Comparison of ENCODE assay signal across 8 mouse cellular contexts in the genomic region with DNA sequence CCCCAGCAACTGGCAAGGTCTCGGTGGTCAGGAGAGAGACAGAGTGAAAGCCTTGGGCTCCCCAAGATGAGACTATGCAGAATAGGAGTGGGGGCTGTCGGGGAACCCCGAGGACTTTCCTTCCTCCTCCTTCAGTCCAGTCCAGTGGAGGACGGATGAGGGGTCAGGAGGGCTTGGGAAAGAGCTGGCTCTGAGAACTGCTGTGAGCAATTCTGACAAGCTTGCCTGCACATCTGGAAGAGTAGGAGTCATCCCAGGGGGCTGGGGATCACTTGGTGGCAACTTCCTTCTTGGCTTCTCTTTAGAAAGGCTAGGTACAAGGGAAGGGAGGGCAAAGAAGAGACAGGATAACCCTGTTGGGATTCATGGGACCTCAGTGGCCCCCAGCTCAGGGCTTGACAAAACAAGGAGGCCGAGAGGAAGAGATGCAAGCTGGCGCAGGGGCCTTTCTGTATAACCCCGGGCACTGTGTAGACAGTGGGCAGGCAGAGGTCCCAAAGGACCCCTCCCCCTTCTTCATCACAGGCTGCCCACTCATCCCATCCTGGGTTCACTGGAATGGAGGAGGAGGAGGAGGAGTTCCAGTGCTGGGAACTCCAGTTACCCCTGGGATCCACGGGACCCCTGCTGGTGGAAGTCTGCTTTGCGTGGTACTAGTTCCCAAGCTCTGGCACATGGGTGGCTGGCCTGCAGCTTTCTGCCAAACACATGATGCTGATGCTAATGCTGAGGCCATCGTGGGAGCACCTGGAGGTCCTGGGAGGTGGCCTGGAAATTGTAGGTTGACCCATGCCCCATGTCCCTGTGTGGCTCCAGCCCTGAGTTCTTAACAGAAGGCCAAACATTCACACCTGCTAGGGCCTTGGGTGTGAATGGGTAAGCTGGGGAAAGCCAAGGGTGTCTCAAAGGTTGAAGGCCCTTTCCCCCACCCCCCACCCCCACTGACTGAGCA. TPM values are rescaled to one million over a fixed set of nuclear protein-coding genes. Genes with fewer than 3 reads are reported as not detected.
DNase-seq lines count a peak whose midpoint lies in the region; ATAC-seq and TF ChIP-seq lines count a peak whose summit lies in the region.

No protein-coding gene starts in this region.

- no peaks in the 10 kb centered on the region for H3K9me3 ChIP-seq in forebrain, postnatal 0 days (ENCODE audit: low read length)
- H3K9me3 ChIP-seq in forebrain, embryonic 16.5 days (ENCODE audit: control insufficient read depth, low read length), result no peaks in the 10 kb centered on the region
- H3K9me3 ChIP-seq in midbrain, postnatal 0 days (ENCODE audit: low read length), result no peaks in the 10 kb centered on the region
- no peaks in the 10 kb centered on the region for H3K9me3 ChIP-seq in midbrain, embryonic 14.5 days (ENCODE audit: control insufficient read depth, low read length)

- peaks cover 69% of the 10 kb centered on the region for H3K36me3 ChIP-seq in forebrain, postnatal 0 days (ENCODE audit: insufficient read depth)
- peaks cover 9% of the 10 kb centered on the region; the same call in 1 of the 2 replicates for H3K36me3 ChIP-seq in forebrain, embryonic 16.5 days (ENCODE audit: control insufficient read depth, insufficient read depth)
- H3K36me3 ChIP-seq in midbrain, postnatal 0 days (ENCODE audit: insufficient read depth, low read length), result peaks cover 43% of the 10 kb centered on the region
- H3K36me3 ChIP-seq in midbrain, embryonic 14.5 days (ENCODE audit: control insufficient read depth, insufficient read depth, low read length), result peaks cover 68% of the 10 kb centered on the region

- no peak overlapping the region for H3K4me3 ChIP-seq in forebrain, postnatal 0 days (ENCODE audit: low read depth, low read length)
- no peak overlapping the region for H3K4me3 ChIP-seq in forebrain, embryonic 16.5 days (replicated peaks; ENCODE audit: low read length)
- no peak overlapping the region for H3K4me3 ChIP-seq in midbrain, postnatal 0 days (ENCODE audit: low read depth, low read length)
- no peak overlapping the region for H3K4me3 ChIP-seq in midbrain, embryonic 14.5 days (replicated peaks; ENCODE audit: low read depth, low read length)

- no peak overlapping the region for H3K4me2 ChIP-seq in forebrain, postnatal 0 days (ENCODE audit: low read depth)
- no peak overlapping the region for H3K4me2 ChIP-seq in forebrain, embryonic 16.5 days (ENCODE audit: low read length)
- no peak overlapping the region for H3K4me2 ChIP-seq in midbrain, postnatal 0 days (ENCODE audit: low read depth, low read length, poor library complexity, severe bottlenecking)
- H3K4me2 ChIP-seq in midbrain, embryonic 14.5 days (ENCODE audit: low read length), result no peak overlapping the region

- no peak overlapping the region for H3K27ac ChIP-seq in forebrain, postnatal 0 days (ENCODE audit: low read depth, low read length)
- no peak overlapping the region for H3K27ac ChIP-seq in forebrain, embryonic 16.5 days (ENCODE audit: low read length)
- H3K27ac ChIP-seq in midbrain, postnatal 0 days (ENCODE audit: low read depth, low read length), result no peak overlapping the region
- H3K27ac ChIP-seq in midbrain, embryonic 14.5 days (replicated peaks; ENCODE audit: low read depth, low read length), result no peak overlapping the region

- DNase-seq in forebrain, postnatal 0 days, result no peak
- no peak for DNase-seq in midbrain, postnatal 0 days (ENCODE audit: low spot score)
- no peak for DNase-seq in midbrain, embryonic 14.5 days
- DNase-seq in lung, postnatal 4 days, result peak; percentile 44 to 57
- no peak for DNase-seq in layer of hippocampus, adult 8-10 months (ENCODE audit: low spot score in 2 of 2)

- no peak overlapping the region for H3K9ac ChIP-seq in forebrain, postnatal 0 days
- no peak overlapping the region for H3K9ac ChIP-seq in forebrain, embryonic 16.5 days (replicated peaks; ENCODE audit: low read depth, low read length)
- no peak overlapping the region for H3K9ac ChIP-seq in midbrain, postnatal 0 days (replicated peaks; ENCODE audit: low read length, poor library complexity, severe bottlenecking)
- no peak overlapping the region for H3K9ac ChIP-seq in midbrain, embryonic 14.5 days (replicated peaks; ENCODE audit: low read length)

- H3K4me1 ChIP-seq in forebrain, postnatal 0 days (ENCODE audit: insufficient read depth), result no peaks in the 10 kb centered on the region
- no peaks in the 10 kb centered on the region for H3K4me1 ChIP-seq in forebrain, embryonic 16.5 days (replicated peaks; ENCODE audit: control insufficient read depth, insufficient read depth, low read length)
- no peaks in the 10 kb centered on the region for H3K4me1 ChIP-seq in midbrain, postnatal 0 days (ENCODE audit: insufficient read depth, low read length)
- no peaks in the 10 kb centered on the region for H3K4me1 ChIP-seq in midbrain, embryonic 14.5 days (ENCODE audit: control insufficient read depth, insufficient read depth, low read length)

- WGBS in forebrain, postnatal 0 days, result 78% methylated on average over 10 of the region's 10 CpGs
- 81% methylated on average over 10 of the region's 10 CpGs for WGBS in forebrain, embryonic 16.5 days
- WGBS in midbrain, postnatal 0 days, result 82% methylated on average over 10 of the region's 10 CpGs
- 86% methylated on average over 10 of the region's 10 CpGs for WGBS in midbrain, embryonic 14.5 days

- TF ChIP-seq CTCF in forebrain, postnatal 0 days (IDR thresholded peaks at IDR 0.05; ENCODE audit: low read depth), result peak; percentile 47
- TF ChIP-seq CTCF in midbrain, postnatal 0 days (IDR thresholded peaks at IDR 0.05), result peak; percentile 41

- no peaks in the 10 kb centered on the region for H3K27me3 ChIP-seq in forebrain, postnatal 0 days (ENCODE audit: insufficient read depth, low read length)
- no peaks in the 10 kb centered on the region for H3K27me3 ChIP-seq in forebrain, embryonic 16.5 days (replicated peaks; ENCODE audit: control insufficient read depth, insufficient read depth, low read length)
- H3K27me3 ChIP-seq in midbrain, postnatal 0 days (ENCODE audit: insufficient read depth, low read length), result no peaks in the 10 kb centered on the region
- H3K27me3 ChIP-seq in midbrain, embryonic 14.5 days (ENCODE audit: control insufficient read depth, insufficient read depth, low read length), result no peaks in the 10 kb centered on the region

- ATAC-seq in forebrain, postnatal 0 days, result no peak
- no peak for ATAC-seq in forebrain, embryonic 16.5 days
- ATAC-seq in midbrain, postnatal 0 days (ENCODE audit: low FRiP score), result 0 out of 2 replicates have a peak, but pooled peaks have one; percentile 21
- no peak for ATAC-seq in midbrain, embryonic 14.5 days (ENCODE audit: low FRiP score, low TSS enrichment)
- 0 out of 2 replicates have a peak, but pooled peaks have one; percentile 27 for ATAC-seq in common myeloid progenitor, adult 5-6 weeks (replicated peaks; ENCODE audit: low read depth, poor library complexity, severe bottlenecking)
- ATAC-seq in cerebellum, adult (ENCODE audit: insufficient number of reproducible peaks, low FRiP score, low TSS enrichment), result no peak

RNA-seq across cellular contexts. Expression of a gene that starts 8.0 kb away (rescaled TPM):
- total RNA-seq in forebrain, postnatal 0 days (2014; rRNA removed), result 35.8 and 36.5 TPM in 2 replicates
- 200 and 227 TPM in 2 replicates for polyA plus RNA-seq in forebrain, postnatal 0 days (2015; fragmentation: Nextera tagmentation; extraction: Ambion mirVana)
- 222 and 237 TPM in 2 replicates for polyA plus RNA-seq in forebrain, embryonic 16.5 days (2015; fragmentation: Nextera tagmentation; extraction: Ambion mirVana)
- total RNA-seq in midbrain, postnatal 0 days (2014; rRNA removed), result 39.6 and 39.9 TPM in 2 replicates
- 182 and 194 TPM in 2 replicates for polyA plus RNA-seq in midbrain, postnatal 0 days (2015; fragmentation: Nextera tagmentation; extraction: Ambion mirVana)
- polyA plus RNA-seq in midbrain, embryonic 14.5 days (2014; fragmentation: Nextera tagmentation; extraction: Ambion mirVana), result 219 and 234 TPM in 2 replicates
- 47.2 and 65.4 TPM in 2 replicates for total RNA-seq in common myeloid progenitor, adult 5-6 weeks (2017)
- total RNA-seq in layer of hippocampus, adult 8-10 months (2022), result 100 to 1,000 TPM; 119 to 130 (median 128) TPM

RNA-seq across cellular contexts. Expression of a gene that starts 35.7 kb away (rescaled TPM):
- 24.5 and 26.9 TPM in 2 replicates for total RNA-seq in forebrain, postnatal 0 days (2014; rRNA removed)
- polyA plus RNA-seq in forebrain, postnatal 0 days (2015; fragmentation: Nextera tagmentation; extraction: Ambion mirVana), result 9.4 and 10.6 TPM in 2 replicates
- 16.8 and 17.3 TPM in 2 replicates for polyA plus RNA-seq in forebrain, embryonic 16.5 days (2015; fragmentation: Nextera tagmentation; extraction: Ambion mirVana)
- 23.9 and 31.0 TPM in 2 replicates for total RNA-seq in midbrain, postnatal 0 days (2014; rRNA removed)
- polyA plus RNA-seq in midbrain, postnatal 0 days (2015; fragmentation: Nextera tagmentation; extraction: Ambion mirVana), result 10.3 and 11.2 TPM in 2 replicates
- 9.2 and 9.4 TPM in 2 replicates for polyA plus RNA-seq in midbrain, embryonic 14.5 days (2014; fragmentation: Nextera tagmentation; extraction: Ambion mirVana)
- total RNA-seq in common myeloid progenitor, adult 5-6 weeks (2017), result 21.6 TPM in 2 replicates
- 10 to 100 TPM in 3 of 4 experiments, 1 to 10 TPM in 1; 9.5 to 14.0 (median 13.1) TPM for total RNA-seq in layer of hippocampus, adult 8-10 months (2022)

RNA-seq across cellular contexts. Expression of a gene that starts 49.8 kb away (rescaled TPM):
- total RNA-seq in forebrain, postnatal 0 days (2014; rRNA removed), result 165 and 167 TPM in 2 replicates
- polyA plus RNA-seq in forebrain, postnatal 0 days (2015; fragmentation: Nextera tagmentation; extraction: Ambion mirVana), result 130 and 165 TPM in 2 replicates
- 180 and 207 TPM in 2 replicates for polyA plus RNA-seq in forebrain, embryonic 16.5 days (2015; fragmentation: Nextera tagmentation; extraction: Ambion mirVana)
- total RNA-seq in midbrain, postnatal 0 days (2014; rRNA removed), result 133 and 142 TPM in 2 replicates
- 154 and 160 TPM in 2 replicates for polyA plus RNA-seq in midbrain, postnatal 0 days (2015; fragmentation: Nextera tagmentation; extraction: Ambion mirVana)
- 178 and 186 TPM in 2 replicates for polyA plus RNA-seq in midbrain, embryonic 14.5 days (2014; fragmentation: Nextera tagmentation; extraction: Ambion mirVana)
- 259 and 294 TPM in 2 replicates for total RNA-seq in common myeloid progenitor, adult 5-6 weeks (2017)
- total RNA-seq in layer of hippocampus, adult 8-10 months (2022), result 100 to 1,000 TPM in 3 of 4 experiments, 10 to 100 TPM in 1; 85.5 to 112 (median 106) TPM

Comparison
In these comparisons a context has a peak if more than half of its experiments do, and no peak if none do; other contexts are left out.
1. ATAC-seq: peak in midbrain, postnatal 0 days (single experiment) and common myeloid progenitor, adult 5-6 weeks (single experiment); none in forebrain, postnatal 0 days (single experiment), forebrain, embryonic 16.5 days (single experiment), midbrain, embryonic 14.5 days (single experiment) and cerebellum, adult (single experiment).
2. DNase-seq: peak in lung, postnatal 4 days (2 of 2); none in forebrain, postnatal 0 days (single experiment), midbrain, postnatal 0 days (single experiment), midbrain, embryonic 14.5 days (single experiment) and layer of hippocampus, adult 8-10 months (0 of 2).